Mouse (Mus musculus): ENCODE results near the gene Fbxo42.

GRCm38 (mm10) chr4:141159666-141160065 is 12.0 kb downstream of the Fbxo42 start:
- no peak for TF ChIP-seq GATA1 (IDR thresholded peaks at IDR 0.05; ENCODE audit: borderline replicate concordance, low read length)
- TF ChIP-seq FLI1 (IDR thresholded peaks at IDR 0.05; ENCODE audit: low read length), result no peak

Measured in megakaryocyte, embryonic 14.5 days (primary cell).